Mouse (Mus musculus): ENCODE measurements around the gene Tmem243. TPM values are rescaled to one million over a fixed set of nuclear protein-coding genes. Genes with fewer than 3 reads are reported as not detected.
"Not testable (repeated sequence)": the region's sequence is repeated elsewhere in the genome, so short reads cannot be mapped to it uniquely, and the experiment has no call there.

The Tmem243 gene
- polyA plus RNA-seq, 1 experiment from 2014 or later = 23.7 TPM

GRCm38 (mm10) chr5:9162088-9162487 lies 61.6 kb downstream of the Tmem243 start:
- peak; percentile 36 for DNase-seq (ENCODE audit: low spot score)
- peaks cover 5% of the 10 kb centered on the region; the same call in 1 of the 2 replicates for H3K4me1 ChIP-seq
- peak overlapping the region; percentile 99 for H3K27ac ChIP-seq
- WGBS = 25% methylated on average over 7 of the region's 7 CpGs
- H3K27me3 ChIP-seq (ENCODE audit: low read depth, poor library complexity, severe bottlenecking) = no peaks in the 10 kb centered on the region
- H3K9me3 ChIP-seq (replicated peaks) = no peaks in the 10 kb centered on the region
- peak overlapping the region; percentile 94 for H3K4me3 ChIP-seq
- peaks cover 9% of the 10 kb centered on the region for H3K36me3 ChIP-seq

- WGBS = 88% methylated on average over 3 of the region's 3 CpGs
- peaks cover 4% of the 10 kb centered on the region; the same call in 1 of the 2 replicates for H3K36me3 ChIP-seq
- H3K27ac ChIP-seq = no peak overlapping the region
- no peaks in the 10 kb centered on the region for H3K9me3 ChIP-seq (replicated peaks)
- H3K4me3 ChIP-seq = no peak overlapping the region
- peaks cover 5% of the 10 kb centered on the region; the same call in 1 of the 2 replicates for H3K4me1 ChIP-seq
- DNase-seq (ENCODE audit: low spot score) = no peak
- H3K27me3 ChIP-seq (ENCODE audit: low read depth, poor library complexity, severe bottlenecking) = no peaks in the 10 kb centered on the region
These were observed 62.9 kb downstream of the Tmem243 start for GRCm38 (mm10) chr5:9163411-9163810.

GRCm38 (mm10) chr5:9165151-9165550 lies 64.7 kb downstream of the Tmem243 start:
- not testable (repeated sequence) for H3K4me3 ChIP-seq; H3K4me1 ChIP-seq; DNase-seq (ENCODE audit: low spot score); H3K9me3 ChIP-seq (replicated peaks); H3K27ac ChIP-seq; H3K27me3 ChIP-seq (ENCODE audit: low read depth, poor library complexity, severe bottlenecking); H3K36me3 ChIP-seq
- 89% methylated on average over 10 of the region's 10 CpGs for WGBS

- Histone ChIP-seq H3K9me3 (replicated peaks) (no peaks in the 10 kb centered on the region), H3K4me3 (no peak overlapping the region), H3K36me3 (no peaks in the 10 kb centered on the region), H3K27me3 (ENCODE audit: low read depth, poor library complexity, severe bottlenecking) (no peaks in the 10 kb centered on the region), H3K27ac (no peak overlapping the region), H3K4me1 (peaks cover 5% of the 10 kb centered on the region; the same call in 1 of the 2 replicates)
- 87% methylated on average over 8 of the region's 8 CpGs for WGBS
- no peak for DNase-seq (ENCODE audit: low spot score)
These were observed 65.9 kb downstream of the Tmem243 start for GRCm38 (mm10) chr5:9166366-9166765.

- not testable (repeated sequence) for H3K4me1 ChIP-seq; H3K4me3 ChIP-seq; DNase-seq (ENCODE audit: low spot score); H3K27me3 ChIP-seq (ENCODE audit: low read depth, poor library complexity, severe bottlenecking); H3K9me3 ChIP-seq (replicated peaks); H3K36me3 ChIP-seq; H3K27ac ChIP-seq
- WGBS = 78% methylated on average over 5 of the region's 5 CpGs
These were observed 69.0 kb downstream of the Tmem243 start for GRCm38 (mm10) chr5:9169328-9170005.

GRCm38 (mm10) chr5:9173295-9173694 lies 72.8 kb downstream of the Tmem243 start:
- H3K9me3 ChIP-seq (replicated peaks) = no peaks in the 10 kb centered on the region
- H3K4me1 ChIP-seq = no peaks in the 10 kb centered on the region
- 82% methylated on average over 2 of the region's 2 CpGs for WGBS
- no peak overlapping the region for H3K27ac ChIP-seq
- H3K36me3 ChIP-seq = no peaks in the 10 kb centered on the region
- H3K4me3 ChIP-seq = no peak overlapping the region
- no peaks in the 10 kb centered on the region for H3K27me3 ChIP-seq (ENCODE audit: low read depth, poor library complexity, severe bottlenecking)
- no peak for DNase-seq (ENCODE audit: low spot score)

- H3K4me1 ChIP-seq = no peaks in the 10 kb centered on the region
- H3K27me3 ChIP-seq (ENCODE audit: low read depth, poor library complexity, severe bottlenecking) = no peaks in the 10 kb centered on the region
- no peaks in the 10 kb centered on the region for H3K36me3 ChIP-seq
- WGBS = 77% methylated on average over 1 of the region's 1 CpGs
- H3K9me3 ChIP-seq (replicated peaks) = no peaks in the 10 kb centered on the region
- H3K27ac ChIP-seq = no peak overlapping the region
- no peak for DNase-seq (ENCODE audit: low spot score)
- no peak overlapping the region for H3K4me3 ChIP-seq
These were observed 86.0 kb downstream of the Tmem243 start for GRCm38 (mm10) chr5:9186467-9186866.

Other genes with a start within 250 kb of the Tmem243 start
- gene Abcb4, start 207.0 kb upstream of the Tmem243 start, polyA plus RNA-seq (2016; fragmentation: Nextera tagmentation; extraction: Ambion mirVana) = 0.19 TPM in 2 replicates
- gene Crot, start 103.3 kb upstream of the Tmem243 start, polyA plus RNA-seq (2016; fragmentation: Nextera tagmentation; extraction: Ambion mirVana) = 35.4 and 40.8 TPM in 2 replicates
- gene Dmtf1, start 61.1 kb downstream of the Tmem243 start, polyA plus RNA-seq (2016; fragmentation: Nextera tagmentation; extraction: Ambion mirVana) = 52.7 and 58.5 TPM in 2 replicates
- 1.4 and 1.5 TPM in 2 replicates for gene 9330182L06Rik, start 165.4 kb downstream of the Tmem243 start, polyA plus RNA-seq (2016; fragmentation: Nextera tagmentation; extraction: Ambion mirVana)

Measured in limb, embryonic 10.5 days (tissue).